ENCODE assay signal across 10 mouse cellular contexts in the genomic region with DNA sequence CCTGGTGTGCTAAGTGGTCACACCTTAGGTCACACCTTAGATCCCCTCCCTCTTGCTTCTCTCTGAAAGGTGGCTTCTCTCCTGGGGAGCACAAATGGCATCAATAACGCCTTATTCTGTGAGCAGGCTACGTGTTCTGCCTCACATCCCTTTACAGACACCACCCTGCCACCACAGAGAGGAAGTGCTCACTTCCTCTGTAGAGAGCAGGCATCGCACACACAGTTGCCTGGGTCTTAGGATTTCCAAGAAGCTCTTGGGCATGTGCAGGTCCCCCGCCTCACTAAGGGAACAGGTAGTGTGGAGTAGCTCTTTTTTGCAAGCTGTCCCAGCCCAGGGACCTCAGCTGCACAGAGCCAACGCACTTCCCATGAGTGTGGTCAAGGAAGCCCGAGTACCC. TPM values are rescaled to one million over a fixed set of nuclear protein-coding genes. Genes with fewer than 3 reads are reported as not detected.
DNase-seq lines count a peak whose midpoint lies in the region; ATAC-seq and TF ChIP-seq lines count a peak whose summit lies in the region.
"Had no signal": no experiment of that assay in that cellular context is flagged by ENCODE, and none has a peak within 500 bp of the region (broad histone marks: within the 10 kb centered on the region; RNA-seq: fewer than 3 reads in every experiment).

No protein-coding gene starts in this region.

- H3K27me3 ChIP-seq in forebrain, embryonic 12.5 days, result no peaks in the 10 kb centered on the region

- no peak overlapping the region for H3K4me2 ChIP-seq in forebrain, embryonic 12.5 days

- H3K4me3 ChIP-seq in lung, adult 2 months (replicated peaks; ENCODE audit: extremely low read depth, low read depth, low read length), result no peak overlapping the region
- no peak overlapping the region for H3K4me3 ChIP-seq in forebrain, embryonic 12.5 days (replicated peaks)
- H3K4me3 ChIP-seq: gastrocnemius, adult 2 months had no signal

- H3K27ac ChIP-seq in forebrain, embryonic 12.5 days, result no peak overlapping the region
- H3K27ac ChIP-seq: gastrocnemius, adult 2 months had no signal

- DNase-seq in lung, adult 18-20 months, result peak; percentile 45 to 55
- DNase-seq in lung, adult 2 months, result no peak
- DNase-seq in induced T-regulatory cell, adult 2 months (ENCODE audit: low read depth), result peak; percentile 89
- DNase-seq in thymus, postnatal 36 days, result peak; percentile 52 to 59
- DNase-seq in urinary bladder, adult 18-20 months (ENCODE audit: low spot score in 2 of 2), result no peak
- no peak for DNase-seq in adrenal gland, postnatal 10 days
- DNase-seq: gastrocnemius, adult 2 months; kidney, postnatal 36 days had no signal

- TF ChIP-seq CTCF in lung, adult 2 months (IDR thresholded peaks at IDR 0.05; ENCODE audit: insufficient read depth, low read length), result no peak

- ATAC-seq in megakaryocyte progenitor cell, adult 5-6 weeks (replicated peaks; ENCODE audit: poor library complexity), result peak; percentile 83
- no peak for ATAC-seq in forebrain, embryonic 12.5 days (ENCODE audit: low FRiP score)

- H3K4me1 ChIP-seq in lung, adult 2 months (ENCODE audit: control insufficient read depth, insufficient read depth, low read length), result peaks cover 5% of the 10 kb centered on the region; the same call in 1 of the 2 replicates
- H3K4me1 ChIP-seq in forebrain, embryonic 12.5 days, result no peaks in the 10 kb centered on the region; the same call in 1 of the 2 replicates

- peaks cover 84% of the 10 kb centered on the region for H3K36me3 ChIP-seq in forebrain, embryonic 12.5 days (replicated peaks)

- WGBS in lung, adult 2 months, result 51% methylated on average over 6 of the region's 6 CpGs
- 82% methylated on average over 6 of the region's 6 CpGs for WGBS in forebrain, embryonic 12.5 days

- no peak for TF ChIP-seq POLR2A in lung, adult 2 months (IDR thresholded peaks at IDR 0.05; ENCODE audit: borderline replicate concordance, extremely low read depth, low read depth, low read length)

- no peak overlapping the region for H3K9ac ChIP-seq in forebrain, embryonic 12.5 days

- H3K9me3 ChIP-seq in forebrain, embryonic 12.5 days, result no peaks in the 10 kb centered on the region

RNA-seq across cellular contexts. Expression of gene Slc2a1, which starts 18.7 kb away (rescaled TPM):
- polyA plus RNA-seq in lung, adult 2 months (2012; rRNA removed), result 32.0 and 39.0 TPM in 2 replicates
- 7.7 and 11.5 TPM in 2 replicates for total RNA-seq in megakaryocyte progenitor cell, adult 5-6 weeks (2015)
- 7.4 and 8.6 TPM in 2 replicates for total RNA-seq in megakaryocyte progenitor cell, adult 5-6 weeks (2017)
- total RNA-seq in adrenal gland, postnatal 10 days (2021), result 10 to 100 TPM in 1 of 2 experiments, 1 to 10 TPM in 1; 9.1 to 12.9 TPM
- polyA plus RNA-seq in forebrain, embryonic 12.5 days (2016; fragmentation: Nextera tagmentation; extraction: Ambion mirVana), result 110 and 113 TPM in 2 replicates

RNA-seq across cellular contexts. Expression of gene Zfp691, which starts 46.8 kb away (rescaled TPM):
- polyA plus RNA-seq in lung, adult 2 months (2012; rRNA removed), result 8.9 and 10.1 TPM in 2 replicates
- total RNA-seq in megakaryocyte progenitor cell, adult 5-6 weeks (2015), result 3.2 and 3.5 TPM in 2 replicates
- 2.5 and 5.2 TPM in 2 replicates for total RNA-seq in megakaryocyte progenitor cell, adult 5-6 weeks (2017)
- 10 to 100 TPM; 13.5 to 15.9 TPM for total RNA-seq in adrenal gland, postnatal 10 days (2021)
- 7.8 and 9.9 TPM in 2 replicates for polyA plus RNA-seq in forebrain, embryonic 12.5 days (2016; fragmentation: Nextera tagmentation; extraction: Ambion mirVana)

Comparison
In these comparisons a context has a peak if more than half of its experiments do, and no peak if none do; other contexts are left out.
1. DNase-seq: peak in lung, adult 18-20 months (2 of 2), induced T-regulatory cell, adult 2 months (single experiment) and thymus, postnatal 36 days (2 of 2); none in lung, adult 2 months (single experiment), urinary bladder, adult 18-20 months (0 of 2) and adrenal gland, postnatal 10 days (single experiment).